Mouse (Mus musculus) heart, embryonic 15.5 days (tissue): ENCODE data around the gene AC131692.1. TPM values are rescaled to one million over a fixed set of nuclear protein-coding genes. Genes with fewer than 3 reads are reported as not detected.
A peak's percentile ranks its signal among the peaks of the same experiment; 100 is the strongest.

Experiments
- ATAC-seq: fragments of 200-750 bp; cut with Nextera tagmentation; replicated peaks from 2 replicates; pipeline ENCODE4 v1.8.0; 2017; ENCODE audit warnings: low read depth, moderate TSS enrichment; ENCODE audit not compliant: insufficient number of reproducible peaks, insufficient read depth, low FRiP score
- H3K27ac ChIP-seq: fragments of 300-500 bp; sonication (generic); 2 replicates; pipeline ENCODE4 v1.5.1; 2015; ENCODE audit warnings: mild to moderate bottlenecking, inconsistent platforms
- H3K27me3 ChIP-seq: fragments of 300-500 bp; sonication (generic); 2 replicates; pipeline ENCODE4 v1.6.1; 2015; ENCODE audit warnings: inconsistent platforms
- H3K36me3 ChIP-seq: fragments of 300-500 bp; sonication (generic); 2 replicates; pipeline ENCODE4 v1.6.1; 2015; ENCODE audit warnings: mild to moderate bottlenecking, inconsistent platforms
- H3K4me1 ChIP-seq: fragments of 300-500 bp; sonication (generic); replicated peaks from 2 replicates; pipeline ENCODE4 v1.6.1; 2015; ENCODE audit warnings: inconsistent platforms
- H3K4me2 ChIP-seq: fragments of 300-500 bp; sonication (generic); 2 replicates; pipeline ENCODE4 v1.6.1; 2015; ENCODE audit warnings: inconsistent platforms, mild to moderate bottlenecking, moderate library complexity
- H3K4me3 ChIP-seq: fragments of 300-500 bp; sonication (generic); 2 replicates; pipeline ENCODE4 v1.5.1; 2015; ENCODE audit warnings: mild to moderate bottlenecking, inconsistent platforms
- H3K9ac ChIP-seq: fragments of 300-500 bp; sonication (generic); 2 replicates; pipeline ENCODE4 v1.6.1; 2015; ENCODE audit warnings: mild to moderate bottlenecking, inconsistent platforms
- H3K9me3 ChIP-seq: fragments of 300-500 bp; sonication (generic); replicated peaks from 2 replicates; pipeline ENCODE4 v1.6.1; 2016; ENCODE audit warnings: inconsistent platforms
- WGBS: fragments of 180-500 bp; shearing (Covaris S2); methylation state at CpG from one replicate; pipeline ENCODE4 v1.1.7; 2015; ENCODE audit warnings: mixed read lengths; 5-methylcytosine and 5-hydroxymethylcytosine counted together
- polyA plus RNA-seq: library from polyadenylated mRNA; unstranded; fragments of >200 nt; fragmentation: Nextera tagmentation; extraction: Ambion mirVana; gene quantifications from 2 replicates; pipeline ENCODE4 v1.2.1, GENCODE M21; 2015

Gene AC131692.1
- polyA plus RNA-seq, 1 experiment from 2014 or later, result 0.20 TPM

GRCm38 (mm10) chr19:6058513-6058912 lies 35.7 kb upstream of the AC131692.1 start:
- H3K4me1 ChIP-seq, result peaks cover 35% of the 10 kb centered on the region
- H3K9me3 ChIP-seq, result no peaks in the 10 kb centered on the region
- no peak for ATAC-seq
- peak overlapping the region; percentile 92 for H3K9ac ChIP-seq
- 28% methylated on average over 5 of the region's 5 CpGs for WGBS
- no peaks in the 10 kb centered on the region for H3K27me3 ChIP-seq
- H3K27ac ChIP-seq, result peak overlapping the region; percentile 83
- H3K4me3 ChIP-seq, result peak overlapping the region; percentile 94
- peak overlapping the region; percentile 79 for H3K4me2 ChIP-seq
- peaks cover 34% of the 10 kb centered on the region for H3K36me3 ChIP-seq

GRCm38 (mm10) chr19:6058966-6059365 lies 35.3 kb upstream of the AC131692.1 start:
- no peak for ATAC-seq
- peak overlapping the region; percentile 79 for H3K4me2 ChIP-seq
- peaks cover 30% of the 10 kb centered on the region for H3K36me3 ChIP-seq
- H3K4me1 ChIP-seq, result peaks cover 35% of the 10 kb centered on the region
- H3K9me3 ChIP-seq, result no peaks in the 10 kb centered on the region
- H3K27me3 ChIP-seq, result no peaks in the 10 kb centered on the region
- peak overlapping the region; percentile 94 for H3K4me3 ChIP-seq
- no peak overlapping the region for H3K27ac ChIP-seq
- 82% methylated on average over 5 of the region's 5 CpGs for WGBS
- peak overlapping the region; percentile 92; the same call in 1 of the 2 replicates for H3K9ac ChIP-seq

DNA sequence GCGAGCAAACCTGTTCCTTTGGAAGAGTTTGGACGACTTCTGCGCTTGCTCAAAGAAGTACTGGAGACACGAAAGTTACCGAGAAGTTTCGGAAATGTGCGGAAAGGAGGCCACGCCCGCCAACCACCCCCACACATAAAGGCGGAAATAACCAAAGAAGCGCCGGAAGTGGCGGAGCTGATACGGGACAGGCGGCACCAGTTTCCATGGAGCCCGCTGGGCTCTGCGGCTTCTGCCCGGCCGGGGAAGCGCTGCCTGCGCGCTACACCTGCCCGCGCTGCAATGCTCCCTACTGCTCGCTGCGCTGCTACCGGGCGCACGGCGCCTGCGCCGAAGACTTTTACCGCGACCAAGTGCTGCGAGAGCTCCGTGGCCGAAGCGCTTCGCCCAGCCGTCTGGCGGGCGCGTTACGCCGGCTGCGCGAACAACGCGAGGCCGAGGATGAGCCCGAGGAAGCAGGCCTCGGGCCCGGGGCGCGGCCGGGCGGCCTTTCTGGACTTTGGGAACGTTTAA lies 33.1 kb upstream of the AC131692.1 start, which contains the start of gene Znhit2:
Gene Znhit2 (plus strand): TSS at position 172 of the 513 bp plus-strand sequence.
- peaks cover 14% of the 10 kb centered on the region for H3K36me3 ChIP-seq
- peak within 1 kb of the TSS; percentile 89 for H3K4me2 ChIP-seq
- 0% methylated on average over 58 of the region's 58 CpGs for WGBS
- H3K9me3 ChIP-seq, result no peaks in the 10 kb centered on the region
- H3K27me3 ChIP-seq, result no peaks in the 10 kb centered on the region
- peak within 1 kb of the TSS; percentile 81 for H3K9ac ChIP-seq
- H3K4me3 ChIP-seq, result peak within 1 kb of the TSS; percentile 62
- peaks cover 35% of the 10 kb centered on the region for H3K4me1 ChIP-seq
- peak within 1 kb of the TSS; percentile 88 for H3K27ac ChIP-seq
- peak; percentile 76 for ATAC-seq

DNA sequence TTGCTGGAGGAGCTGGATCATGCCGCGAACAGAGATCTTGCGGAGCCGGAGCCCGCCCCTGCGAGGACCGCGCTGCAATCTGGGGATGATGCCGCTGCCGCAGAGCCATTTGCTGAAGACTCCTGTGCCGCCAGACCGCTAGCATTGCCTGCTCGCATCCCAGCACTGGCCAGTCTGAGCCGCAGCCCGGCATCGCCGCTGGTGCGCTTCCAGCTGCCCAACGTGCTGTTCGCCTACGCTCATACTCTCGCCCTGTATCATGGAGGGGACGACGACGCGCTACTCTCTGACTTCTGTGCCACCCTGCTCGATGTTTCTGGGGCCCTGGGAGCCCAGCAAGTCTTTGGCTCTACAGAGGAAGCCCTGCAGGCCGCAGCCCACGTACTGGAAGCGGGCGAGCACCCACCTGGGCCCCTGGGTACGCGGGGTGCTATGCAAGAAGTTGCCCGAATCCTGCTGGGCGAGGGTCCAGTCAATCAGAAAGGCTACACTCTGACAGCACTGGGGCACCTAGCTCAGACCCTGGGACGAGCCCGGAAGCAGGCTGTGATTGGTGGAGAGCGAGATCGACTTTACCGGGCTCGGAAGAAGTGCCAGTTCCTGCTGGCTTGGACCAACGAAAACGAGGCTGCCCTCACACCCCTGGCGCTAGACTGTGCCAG lies 32.4 kb upstream of the AC131692.1 start:
- under 1% methylated on average over 44 of the region's 44 CpGs for WGBS
- Histone ChIP-seq H3K36me3 (peaks cover 14% of the 10 kb centered on the region), H3K9me3 (no peaks in the 10 kb centered on the region), H3K9ac (peak overlapping the region; percentile 81), H3K27ac (peak overlapping the region; percentile 88), H3K27me3 (no peaks in the 10 kb centered on the region), H3K4me1 (peaks cover 33% of the 10 kb centered on the region), H3K4me3 (peak overlapping the region; percentile 62), H3K4me2 (peak overlapping the region; percentile 89)
- ATAC-seq, result no peak

- Histone ChIP-seq H3K4me3 (peak overlapping the region; percentile 62), H3K9ac (peak overlapping the region; percentile 81), H3K4me2 (peak overlapping the region; percentile 89), H3K4me1 (peaks cover 36% of the 10 kb centered on the region), H3K9me3 (no peaks in the 10 kb centered on the region), H3K36me3 (peaks cover 14% of the 10 kb centered on the region), H3K27me3 (no peaks in the 10 kb centered on the region), H3K27ac (peak overlapping the region; percentile 88)
- ATAC-seq, result no peak
- WGBS, result 61% methylated on average over 5 of the region's 5 CpGs
Observed at GRCm38 (mm10) chr19:6062418-6062817, 31.8 kb upstream of the AC131692.1 start.

GRCm38 (mm10) chr19:6063081-6063480 lies 31.1 kb upstream of the AC131692.1 start:
- Histone ChIP-seq H3K9ac (peak overlapping the region; percentile 19; the same call in 1 of the 2 replicates), H3K4me1 (peaks cover 42% of the 10 kb centered on the region)
- 91% methylated on average over 6 of the region's 6 CpGs for WGBS

DNA sequence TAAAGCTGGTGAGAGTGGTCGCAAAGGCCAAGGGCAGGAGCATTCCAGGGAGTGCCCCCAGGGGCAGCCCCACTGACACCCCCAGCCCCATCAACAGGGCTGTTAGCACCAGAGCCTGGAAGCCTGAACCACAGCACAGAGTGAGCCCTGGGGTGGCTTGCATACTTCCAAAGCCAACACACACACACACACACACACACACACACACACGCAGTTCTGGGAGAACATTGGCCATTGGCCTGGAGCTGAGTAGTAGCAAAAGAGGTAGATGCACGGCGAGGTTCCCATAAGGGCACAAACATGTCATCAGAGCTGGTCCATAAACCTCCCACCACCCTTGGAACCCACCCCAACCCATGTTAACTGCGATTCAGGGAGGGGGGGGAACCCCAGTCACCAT lies 27.6 kb upstream of the AC131692.1 start:
- peaks cover 28% of the 10 kb centered on the region; the same call in 1 of the 2 replicates for H3K36me3 ChIP-seq
- no peaks in the 10 kb centered on the region for H3K9me3 ChIP-seq
- H3K27me3 ChIP-seq, result no peaks in the 10 kb centered on the region
- ATAC-seq, result no peak
- peaks cover 32% of the 10 kb centered on the region for H3K4me1 ChIP-seq
- peak overlapping the region; percentile 50 for H3K27ac ChIP-seq
- peak overlapping the region; percentile 50 for H3K4me3 ChIP-seq
- peak overlapping the region; percentile 49; the same call in 1 of the 2 replicates for H3K9ac ChIP-seq
- H3K4me2 ChIP-seq, result peak overlapping the region; percentile 91
- WGBS, result 22% methylated on average over 5 of the region's 5 CpGs

More at GRCm38 (mm10) chr19:6063081-6063480, 31.1 kb upstream of the AC131692.1 start:
- Histone ChIP-seq H3K4me2 (peak overlapping the region; percentile 89; the same call in 1 of the 2 replicates), H3K9me3 (no peaks in the 10 kb centered on the region), H3K36me3 (peaks cover 14% of the 10 kb centered on the region), H3K27ac (no peak overlapping the region), H3K27me3 (no peaks in the 10 kb centered on the region), H3K4me3 (0 out of 2 replicates have a peak overlapping the region, but pooled peaks have one; percentile 62)
- ATAC-seq, result no peak

DNA sequence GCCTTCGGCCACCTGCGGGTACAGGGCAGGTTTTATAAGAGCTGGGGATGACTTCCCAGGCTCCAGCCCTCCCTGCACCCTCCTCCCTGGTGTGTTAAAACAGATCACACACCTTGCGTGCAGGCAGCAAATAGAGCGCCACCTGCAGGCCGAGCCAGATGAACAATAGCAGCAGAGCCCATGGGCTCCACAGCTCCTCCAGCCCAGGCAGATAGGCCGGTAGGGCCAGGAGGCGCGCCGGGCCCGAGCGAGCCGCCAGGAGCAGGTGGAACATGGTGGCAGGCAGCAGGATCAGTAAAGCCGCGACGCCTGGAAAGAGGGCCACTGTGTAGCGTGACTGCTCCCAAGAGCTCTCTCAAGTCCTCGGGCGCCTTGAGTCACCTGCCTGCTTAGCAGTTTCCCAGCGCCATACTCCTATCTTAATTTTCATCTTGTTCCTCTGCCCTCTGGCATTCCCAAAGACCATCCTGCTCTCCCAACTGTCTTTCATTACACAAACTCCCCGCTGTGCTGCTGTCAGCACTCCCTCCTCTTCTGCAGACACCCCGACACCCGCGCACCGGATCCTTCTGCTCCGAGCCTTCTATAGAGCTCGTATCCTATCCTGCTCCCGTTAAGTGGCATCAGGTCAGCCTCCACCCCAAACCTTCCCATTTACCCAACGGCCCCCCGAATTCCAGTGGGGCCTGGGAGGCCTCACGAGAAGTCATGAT lies 27.1 kb upstream of the AC131692.1 start:
- Histone ChIP-seq H3K9ac (peak overlapping the region; percentile 49), H3K4me1 (peaks cover 30% of the 10 kb centered on the region), H3K4me3 (peak overlapping the region; percentile 50), H3K9me3 (no peaks in the 10 kb centered on the region), H3K27ac (peak overlapping the region; percentile 50), H3K36me3 (peaks cover 28% of the 10 kb centered on the region; the same call in 1 of the 2 replicates), H3K27me3 (no peaks in the 10 kb centered on the region), H3K4me2 (peak overlapping the region; percentile 91)
- 1% methylated on average over 30 of the region's 30 CpGs for WGBS
- ATAC-seq, result peak; percentile 54

DNA sequence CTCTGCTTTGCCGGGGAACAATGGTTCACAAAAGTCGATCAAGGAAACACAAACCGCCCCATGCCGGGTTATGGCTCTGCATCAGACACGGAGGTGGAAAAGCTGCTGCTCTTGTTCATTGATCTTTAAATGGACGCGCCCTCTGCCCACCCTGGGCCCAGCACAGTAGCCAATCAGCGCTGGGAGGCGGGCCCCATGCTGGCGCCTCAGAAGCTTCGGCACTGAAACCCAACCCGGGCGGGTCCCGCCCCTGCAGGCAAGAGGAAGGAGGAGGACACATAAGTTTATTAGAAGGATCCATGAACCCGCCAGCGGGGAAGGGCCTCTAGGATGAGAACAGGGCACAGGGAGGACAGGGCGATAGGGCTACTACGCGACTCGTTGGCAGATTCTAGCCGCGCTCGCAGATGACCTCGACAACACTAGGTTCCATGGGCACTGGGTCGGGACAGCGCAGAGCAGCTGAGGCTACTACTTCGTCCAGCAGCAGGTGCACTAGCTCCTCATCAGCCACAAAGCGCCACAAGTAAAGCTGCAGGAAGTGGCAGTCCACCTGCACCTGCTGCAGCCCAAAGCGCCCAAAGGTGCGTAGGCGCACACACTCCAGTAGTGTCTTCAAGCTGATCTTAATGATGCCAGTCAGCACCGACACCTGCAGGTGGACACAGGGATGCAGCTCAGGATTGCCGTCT lies 26.3 kb upstream of the AC131692.1 start, which contains the start of gene Tm7sf2:
Gene Tm7sf2 (minus strand): TSS at position 650 of the 692 bp plus-strand sequence.
- H3K36me3 ChIP-seq, result peaks cover 28% of the 10 kb centered on the region; the same call in 1 of the 2 replicates
- no peaks in the 10 kb centered on the region for H3K27me3 ChIP-seq
- ATAC-seq, result peak; percentile 88
- H3K4me2 ChIP-seq, result peak within 1 kb of the TSS; percentile 91
- H3K9me3 ChIP-seq, result no peaks in the 10 kb centered on the region
- peaks cover 23% of the 10 kb centered on the region for H3K4me1 ChIP-seq
- WGBS, result 12% methylated on average over 33 of the region's 33 CpGs
- H3K9ac ChIP-seq, result peak within 1 kb of the TSS; percentile 49
- peak within 1 kb of the TSS; percentile 50 for H3K27ac ChIP-seq
- H3K4me3 ChIP-seq, result peak within 1 kb of the TSS; percentile 50

GRCm38 (mm10) chr19:6068951-6069350 lies 25.3 kb upstream of the AC131692.1 start:
- Histone ChIP-seq H3K4me1 (peaks cover 20% of the 10 kb centered on the region), H3K4me2 (no peak overlapping the region), H3K9me3 (no peaks in the 10 kb centered on the region), H3K36me3 (peaks cover 32% of the 10 kb centered on the region; the same call in 1 of the 2 replicates), H3K9ac (no peak overlapping the region), H3K4me3 (no peak overlapping the region), H3K27ac (no peak overlapping the region), H3K27me3 (no peaks in the 10 kb centered on the region)
- WGBS, result 66% methylated on average over 4 of the region's 4 CpGs
- ATAC-seq, result no peak
